Mouse (Mus musculus) heart, postnatal 0 days (tissue): ENCODE measurements around the gene Cadps2.

Experiments used
- CTCF ChIP-seq: IDR thresholded peaks from 2 replicates; pipeline ENCODE4 v1.5.1; 2016; ENCODE audit warnings: antibody characterized with exemption, control low read depth, low read depth
- EP300 ChIP-seq: IDR thresholded peaks from 2 replicates; pipeline ENCODE4 v1.6.1; 2016; ENCODE audit warnings: antibody characterized with exemption, low read depth

- no peak for TF ChIP-seq EP300
- no peak for TF ChIP-seq CTCF
These were observed 184.2 kb downstream of the Cadps2 start, which contains the start of gene Rnf148 for GRCm38 (mm10) chr6:23655036-23655435.
